Mouse (Mus musculus): ENCODE results near the gene Fkbp5. TPM values are rescaled to one million over a fixed set of nuclear protein-coding genes. Genes with fewer than 3 reads are reported as not detected.

The Fkbp5 gene
- polyA plus RNA-seq, 1 experiment from 2014 or later: 12.2 TPM

GRCm38 (mm10) chr17:28521071-28521726 lies 3.9 kb upstream of the Fkbp5 start:
- H3K4me1 ChIP-seq (ENCODE audit: control insufficient read depth, insufficient read depth, low read length): peaks cover 5% of the 10 kb centered on the region
- no peaks in the 10 kb centered on the region for H3K36me3 ChIP-seq (ENCODE audit: control insufficient read depth, insufficient read depth, low read length)
- WGBS: 57% methylated on average over 5 of the region's 5 CpGs
- no peak overlapping the region for H3K27ac ChIP-seq (replicated peaks; ENCODE audit: low read depth, low read length)
- no peak for DNase-seq (ENCODE audit: low spot score)
- no peak overlapping the region for H3K4me3 ChIP-seq (ENCODE audit: low read depth, low read length)
- no peak for ATAC-seq (ENCODE audit: insufficient number of reproducible peaks, low FRiP score, low TSS enrichment, low read depth)
- H3K9ac ChIP-seq (ENCODE audit: low read length): no peak overlapping the region
- no peak overlapping the region for H3K4me2 ChIP-seq (ENCODE audit: low read depth, severe bottlenecking)
- H3K27me3 ChIP-seq (ENCODE audit: control insufficient read depth, insufficient read depth, low read length): 0 out of 2 replicates have a peak, but pooled peaks cover 14% of the 10 kb centered on the region
- H3K9me3 ChIP-seq (ENCODE audit: control insufficient read depth, low read length): no peaks in the 10 kb centered on the region

GRCm38 (mm10) chr17:28520561-28520960 lies 3.2 kb upstream of the Fkbp5 start:
- no peak for ATAC-seq (ENCODE audit: insufficient number of reproducible peaks, low FRiP score, low TSS enrichment, low read depth)
- Histone ChIP-seq H3K4me2 (ENCODE audit: low read depth, severe bottlenecking) (no peak overlapping the region), H3K9ac (ENCODE audit: low read length) (no peak overlapping the region), H3K4me3 (ENCODE audit: low read depth, low read length) (no peak overlapping the region), H3K36me3 (ENCODE audit: control insufficient read depth, insufficient read depth, low read length) (no peaks in the 10 kb centered on the region), H3K27ac (replicated peaks; ENCODE audit: low read depth, low read length) (no peak overlapping the region), H3K4me1 (ENCODE audit: control insufficient read depth, insufficient read depth, low read length) (peaks cover 5% of the 10 kb centered on the region), H3K9me3 (ENCODE audit: control insufficient read depth, low read length) (no peaks in the 10 kb centered on the region), H3K27me3 (ENCODE audit: control insufficient read depth, insufficient read depth, low read length) (0 out of 2 replicates have a peak, but pooled peaks cover 14% of the 10 kb centered on the region)
- no peak for DNase-seq (ENCODE audit: low spot score)
- 81% methylated on average over 4 of the region's 4 CpGs for WGBS

- Histone ChIP-seq H3K27me3 (ENCODE audit: control insufficient read depth, insufficient read depth, low read length) (0 out of 2 replicates have a peak, but pooled peaks cover 14% of the 10 kb centered on the region), H3K4me3 (ENCODE audit: low read depth, low read length) (no peak overlapping the region), H3K4me1 (ENCODE audit: control insufficient read depth, insufficient read depth, low read length) (peaks cover 5% of the 10 kb centered on the region), H3K9ac (ENCODE audit: low read length) (no peak overlapping the region), H3K9me3 (ENCODE audit: control insufficient read depth, low read length) (no peaks in the 10 kb centered on the region), H3K36me3 (ENCODE audit: control insufficient read depth, insufficient read depth, low read length) (no peaks in the 10 kb centered on the region), H3K4me2 (ENCODE audit: low read depth, severe bottlenecking) (no peak overlapping the region), H3K27ac (replicated peaks; ENCODE audit: low read depth, low read length) (no peak overlapping the region)
- DNase-seq (ENCODE audit: low spot score) (no peak), ATAC-seq (ENCODE audit: insufficient number of reproducible peaks, low FRiP score, low TSS enrichment, low read depth) (no peak)
- 94% methylated on average over 3 of the region's 3 CpGs for WGBS
Measured at GRCm38 (mm10) chr17:28519827-28520226, 2.5 kb upstream of the Fkbp5 start.

- 21% methylated on average over 8 of the region's 8 CpGs for WGBS
- Histone ChIP-seq H3K36me3 (ENCODE audit: control insufficient read depth, insufficient read depth, low read length) (no peaks in the 10 kb centered on the region), H3K9ac (ENCODE audit: low read length) (peak overlapping the region; percentile 61; the same call in 1 of the 2 replicates), H3K9me3 (ENCODE audit: control insufficient read depth, low read length) (no peaks in the 10 kb centered on the region), H3K4me1 (ENCODE audit: control insufficient read depth, insufficient read depth, low read length) (peaks cover 5% of the 10 kb centered on the region), H3K27ac (replicated peaks; ENCODE audit: low read depth, low read length) (no peak overlapping the region), H3K27me3 (ENCODE audit: control insufficient read depth, insufficient read depth, low read length) (0 out of 2 replicates have a peak, but pooled peaks cover 14% of the 10 kb centered on the region), H3K4me3 (ENCODE audit: low read depth, low read length) (peak overlapping the region; percentile 43), H3K4me2 (ENCODE audit: low read depth, severe bottlenecking) (peak overlapping the region; percentile 91; the same call in 1 of the 2 replicates)
- no peak for ATAC-seq (ENCODE audit: insufficient number of reproducible peaks, low FRiP score, low TSS enrichment, low read depth)
- no peak for DNase-seq (ENCODE audit: low spot score)
Measured at GRCm38 (mm10) chr17:28518615-28519071, 1.3 kb upstream of the Fkbp5 start.

GRCm38 (mm10) chr17:28517956-28518614 lies 758 bp upstream of the Fkbp5 start:
- no peaks in the 10 kb centered on the region for H3K36me3 ChIP-seq (ENCODE audit: control insufficient read depth, insufficient read depth, low read length)
- H3K9me3 ChIP-seq (ENCODE audit: control insufficient read depth, low read length): no peaks in the 10 kb centered on the region
- H3K4me1 ChIP-seq (ENCODE audit: control insufficient read depth, insufficient read depth, low read length): peaks cover 5% of the 10 kb centered on the region
- peak overlapping the region; percentile 61 for H3K9ac ChIP-seq (ENCODE audit: low read length)
- peak; percentile 62 for DNase-seq (ENCODE audit: low spot score)
- under 1% methylated on average over 46 of the region's 46 CpGs for WGBS
- H3K4me2 ChIP-seq (ENCODE audit: low read depth, severe bottlenecking): peak overlapping the region; percentile 91
- ATAC-seq (ENCODE audit: insufficient number of reproducible peaks, low FRiP score, low TSS enrichment, low read depth): peak; percentile 19; the same call in 1 of the 2 replicates
- peak overlapping the region; percentile 43 for H3K4me3 ChIP-seq (ENCODE audit: low read depth, low read length)
- no peak overlapping the region for H3K27ac ChIP-seq (replicated peaks; ENCODE audit: low read depth, low read length)
- H3K27me3 ChIP-seq (ENCODE audit: control insufficient read depth, insufficient read depth, low read length): 0 out of 2 replicates have a peak, but pooled peaks cover 11% of the 10 kb centered on the region

- 0 out of 2 replicates have a peak, but pooled peaks cover 11% of the 10 kb centered on the region for H3K27me3 ChIP-seq (ENCODE audit: control insufficient read depth, insufficient read depth, low read length)
- H3K9me3 ChIP-seq (ENCODE audit: control insufficient read depth, low read length): no peaks in the 10 kb centered on the region
- ATAC-seq (ENCODE audit: insufficient number of reproducible peaks, low FRiP score, low TSS enrichment, low read depth) (no peak), DNase-seq (ENCODE audit: low spot score) (no peak)
- H3K9ac ChIP-seq (ENCODE audit: low read length): no peak overlapping the region
- H3K27ac ChIP-seq (replicated peaks; ENCODE audit: low read depth, low read length): no peak overlapping the region
- no peaks in the 10 kb centered on the region for H3K36me3 ChIP-seq (ENCODE audit: control insufficient read depth, insufficient read depth, low read length)
- peaks cover 2% of the 10 kb centered on the region; the same call in 1 of the 2 replicates for H3K4me1 ChIP-seq (ENCODE audit: control insufficient read depth, insufficient read depth, low read length)
- WGBS: 68% methylated on average over 4 of the region's 4 CpGs
- no peak overlapping the region for H3K4me3 ChIP-seq (ENCODE audit: low read depth, low read length)
- H3K4me2 ChIP-seq (ENCODE audit: low read depth, severe bottlenecking): no peak overlapping the region
Measured at GRCm38 (mm10) chr17:28516881-28517280, 446 bp downstream of the Fkbp5 start.

GRCm38 (mm10) chr17:28515431-28516341 lies 1.6 kb downstream of the Fkbp5 start:
- DNase-seq (ENCODE audit: low spot score) (no peak), ATAC-seq (ENCODE audit: insufficient number of reproducible peaks, low FRiP score, low TSS enrichment, low read depth) (no peak)
- no peak overlapping the region for H3K4me2 ChIP-seq (ENCODE audit: low read depth, severe bottlenecking)
- H3K27me3 ChIP-seq (ENCODE audit: control insufficient read depth, insufficient read depth, low read length): 0 out of 2 replicates have a peak, but pooled peaks cover 11% of the 10 kb centered on the region
- no peaks in the 10 kb centered on the region for H3K9me3 ChIP-seq (ENCODE audit: control insufficient read depth, low read length)
- H3K4me3 ChIP-seq (ENCODE audit: low read depth, low read length): no peak overlapping the region
- no peak overlapping the region for H3K9ac ChIP-seq (ENCODE audit: low read length)
- no peaks in the 10 kb centered on the region for H3K36me3 ChIP-seq (ENCODE audit: control insufficient read depth, insufficient read depth, low read length)
- peaks cover 6% of the 10 kb centered on the region for H3K4me1 ChIP-seq (ENCODE audit: control insufficient read depth, insufficient read depth, low read length)
- 70% methylated on average over 10 of the region's 10 CpGs for WGBS
- no peak overlapping the region for H3K27ac ChIP-seq (replicated peaks; ENCODE audit: low read depth, low read length)

GRCm38 (mm10) chr17:28514555-28514954 lies 2.8 kb downstream of the Fkbp5 start:
- WGBS: 82% methylated on average over 5 of the region's 5 CpGs
- H3K9ac ChIP-seq (ENCODE audit: low read length): no peak overlapping the region
- H3K9me3 ChIP-seq (ENCODE audit: control insufficient read depth, low read length): no peaks in the 10 kb centered on the region
- no peak overlapping the region for H3K27ac ChIP-seq (replicated peaks; ENCODE audit: low read depth, low read length)
- no peaks in the 10 kb centered on the region for H3K36me3 ChIP-seq (ENCODE audit: control insufficient read depth, insufficient read depth, low read length)
- ATAC-seq (ENCODE audit: insufficient number of reproducible peaks, low FRiP score, low TSS enrichment, low read depth) (no peak), DNase-seq (ENCODE audit: low spot score) (no peak)
- H3K27me3 ChIP-seq (ENCODE audit: control insufficient read depth, insufficient read depth, low read length): 0 out of 2 replicates have a peak, but pooled peaks cover 11% of the 10 kb centered on the region
- peaks cover 13% of the 10 kb centered on the region for H3K4me1 ChIP-seq (ENCODE audit: control insufficient read depth, insufficient read depth, low read length)
- H3K4me2 ChIP-seq (ENCODE audit: low read depth, severe bottlenecking): no peak overlapping the region
- no peak overlapping the region for H3K4me3 ChIP-seq (ENCODE audit: low read depth, low read length)

Data from limb, embryonic 11.5 days (tissue).